Mouse (Mus musculus): ENCODE data around the gene Zfp335. TPM values are rescaled to one million over a fixed set of nuclear protein-coding genes. Genes with fewer than 3 reads are reported as not detected.
"Not testable (repeated sequence)": the region's sequence is repeated elsewhere in the genome, so short reads cannot be mapped to it uniquely, and the experiment has no call there.

Gene Zfp335
- polyA plus RNA-seq, 1 experiment from 2014 or later, result 15.1 TPM

- H3K9ac ChIP-seq (replicated peaks), result no peak overlapping the region
- no peak overlapping the region for H3K27ac ChIP-seq
- H3K4me2 ChIP-seq (replicated peaks), result no peak overlapping the region
- no peaks in the 10 kb centered on the region for H3K9me3 ChIP-seq
- H3K4me3 ChIP-seq (replicated peaks), result no peak overlapping the region
- H3K36me3 ChIP-seq, result no peaks in the 10 kb centered on the region
- no peak for ATAC-seq
- H3K4me1 ChIP-seq (replicated peaks), result peaks cover 16% of the 10 kb centered on the region
- 50% methylated on average over 1 of the region's 1 CpGs for WGBS
- H3K27me3 ChIP-seq, result no peaks in the 10 kb centered on the region
Observed at GRCm38 (mm10) chr2:164874239-164874769, 37.3 kb downstream of the Zfp335 start.

GRCm38 (mm10) chr2:164873621-164874020, 37.9 kb downstream of the Zfp335 start:
- Histone ChIP-seq H3K27me3 (no peaks in the 10 kb centered on the region), H3K9me3 (no peaks in the 10 kb centered on the region), H3K4me1 (replicated peaks) (peaks cover 15% of the 10 kb centered on the region), H3K36me3 (no peaks in the 10 kb centered on the region), H3K4me2 (replicated peaks) (no peak overlapping the region), H3K27ac (no peak overlapping the region; the same call in 1 of the 2 replicates), H3K9ac (replicated peaks) (no peak overlapping the region), H3K4me3 (replicated peaks) (no peak overlapping the region)
- WGBS, result 67% methylated on average over 3 of the region's 3 CpGs
- no peak for ATAC-seq

- H3K4me3 ChIP-seq (replicated peaks), result no peak overlapping the region
- no peaks in the 10 kb centered on the region; the same call in 1 of the 2 replicates for H3K4me1 ChIP-seq (replicated peaks)
- no peak overlapping the region for H3K27ac ChIP-seq
- no peaks in the 10 kb centered on the region for H3K9me3 ChIP-seq
- no peak overlapping the region for H3K4me2 ChIP-seq (replicated peaks)
- no peaks in the 10 kb centered on the region for H3K27me3 ChIP-seq
- no peaks in the 10 kb centered on the region for H3K36me3 ChIP-seq
- H3K9ac ChIP-seq (replicated peaks), result no peak overlapping the region
- 62% methylated on average over 6 of the region's 6 CpGs for WGBS
- ATAC-seq, result no peak
Observed at GRCm38 (mm10) chr2:164871602-164872303, 39.8 kb downstream of the Zfp335 start.

GRCm38 (mm10) chr2:164868491-164868890, 43.1 kb downstream of the Zfp335 start:
- 88% methylated on average over 7 of the region's 7 CpGs for WGBS
- ATAC-seq, result no peak
- Histone ChIP-seq H3K9me3 (no peaks in the 10 kb centered on the region), H3K9ac (replicated peaks) (no peak overlapping the region), H3K4me1 (replicated peaks) (no peaks in the 10 kb centered on the region), H3K4me3 (replicated peaks) (no peak overlapping the region), H3K4me2 (replicated peaks) (no peak overlapping the region), H3K27me3 (no peaks in the 10 kb centered on the region), H3K36me3 (no peaks in the 10 kb centered on the region), H3K27ac (no peak overlapping the region)

- Histone ChIP-seq H3K4me1 (replicated peaks) (no peaks in the 10 kb centered on the region), H3K4me3 (replicated peaks) (no peak overlapping the region), H3K27ac (no peak overlapping the region), H3K4me2 (replicated peaks) (no peak overlapping the region), H3K9ac (replicated peaks) (no peak overlapping the region), H3K27me3 (no peaks in the 10 kb centered on the region), H3K36me3 (no peaks in the 10 kb centered on the region), H3K9me3 (no peaks in the 10 kb centered on the region)
- WGBS, result 91% methylated on average over 7 of the region's 7 CpGs
- no peak for ATAC-seq
Observed at GRCm38 (mm10) chr2:164867566-164867965, 44.0 kb downstream of the Zfp335 start.

- 0 out of 2 replicates have a peak, but pooled peaks cover 3% of the 10 kb centered on the region for H3K4me1 ChIP-seq (replicated peaks)
- no peak overlapping the region for H3K4me3 ChIP-seq (replicated peaks)
- no peak for ATAC-seq
- no peaks in the 10 kb centered on the region for H3K27me3 ChIP-seq
- WGBS, result 72% methylated on average over 16 of the region's 16 CpGs
- H3K9me3 ChIP-seq, result no peaks in the 10 kb centered on the region
- H3K4me2 ChIP-seq (replicated peaks), result no peak overlapping the region
- no peak overlapping the region for H3K9ac ChIP-seq (replicated peaks)
- H3K36me3 ChIP-seq, result no peaks in the 10 kb centered on the region
- no peak overlapping the region for H3K27ac ChIP-seq
Observed at GRCm38 (mm10) chr2:164866741-164867551, 44.6 kb downstream of the Zfp335 start.

GRCm38 (mm10) chr2:164864593-164864992, 47.0 kb downstream of the Zfp335 start:
- Histone ChIP-seq H3K4me3 (replicated peaks) (no peak overlapping the region), H3K27ac (no peak overlapping the region), H3K9ac (replicated peaks) (no peak overlapping the region), H3K9me3 (no peaks in the 10 kb centered on the region), H3K36me3 (no peaks in the 10 kb centered on the region), H3K4me1 (replicated peaks) (0 out of 2 replicates have a peak, but pooled peaks cover 3% of the 10 kb centered on the region), H3K27me3 (peaks cover 8% of the 10 kb centered on the region), H3K4me2 (replicated peaks) (no peak overlapping the region)
- WGBS, result 82% methylated on average over 4 of the region's 4 CpGs
- ATAC-seq, result no peak

GRCm38 (mm10) chr2:164863411-164863810, 48.1 kb downstream of the Zfp335 start:
- not testable (repeated sequence) for H3K4me3 ChIP-seq (replicated peaks); H3K9ac ChIP-seq (replicated peaks); ATAC-seq; H3K4me2 ChIP-seq (replicated peaks); H3K27ac ChIP-seq; H3K9me3 ChIP-seq; H3K4me1 ChIP-seq (replicated peaks); H3K36me3 ChIP-seq
- H3K27me3 ChIP-seq, result peaks cover 16% of the 10 kb centered on the region
- 92% methylated on average over 9 of the region's 9 CpGs for WGBS

- H3K4me3 ChIP-seq (replicated peaks), result no peak overlapping the region
- no peak overlapping the region for H3K4me2 ChIP-seq (replicated peaks)
- H3K27me3 ChIP-seq, result peaks cover 26% of the 10 kb centered on the region
- no peaks in the 10 kb centered on the region for H3K9me3 ChIP-seq
- 53% methylated on average over 9 of the region's 9 CpGs for WGBS
- H3K9ac ChIP-seq (replicated peaks), result no peak overlapping the region
- peaks cover 13% of the 10 kb centered on the region for H3K4me1 ChIP-seq (replicated peaks)
- ATAC-seq, result no peak
- no peak overlapping the region; the same call in 1 of the 2 replicates for H3K27ac ChIP-seq
- H3K36me3 ChIP-seq, result no peaks in the 10 kb centered on the region
Observed at GRCm38 (mm10) chr2:164862179-164862861, 49.2 kb downstream of the Zfp335 start.

GRCm38 (mm10) chr2:164861094-164861493, 50.5 kb downstream of the Zfp335 start:
- WGBS, result 82% methylated on average over 4 of the region's 4 CpGs
- ATAC-seq, result no peak
- H3K4me2 ChIP-seq (replicated peaks), result no peak overlapping the region
- no peak overlapping the region for H3K27ac ChIP-seq
- peaks cover 39% of the 10 kb centered on the region for H3K27me3 ChIP-seq
- no peak overlapping the region for H3K4me3 ChIP-seq (replicated peaks)
- H3K9ac ChIP-seq (replicated peaks), result no peak overlapping the region
- H3K9me3 ChIP-seq, result no peaks in the 10 kb centered on the region
- H3K4me1 ChIP-seq (replicated peaks), result peaks cover 26% of the 10 kb centered on the region
- no peaks in the 10 kb centered on the region for H3K36me3 ChIP-seq

- no peak overlapping the region for H3K9ac ChIP-seq (replicated peaks)
- peaks cover 27% of the 10 kb centered on the region for H3K4me1 ChIP-seq (replicated peaks)
- no peak overlapping the region for H3K27ac ChIP-seq
- H3K4me2 ChIP-seq (replicated peaks), result no peak overlapping the region
- no peaks in the 10 kb centered on the region for H3K9me3 ChIP-seq
- no peaks in the 10 kb centered on the region for H3K36me3 ChIP-seq
- no peak for ATAC-seq
- WGBS, result 65% methylated on average over 9 of the region's 9 CpGs
- peaks cover 48% of the 10 kb centered on the region for H3K27me3 ChIP-seq
- H3K4me3 ChIP-seq (replicated peaks), result no peak overlapping the region
Observed at GRCm38 (mm10) chr2:164859640-164860432, 51.7 kb downstream of the Zfp335 start.

Data from midbrain, embryonic 13.5 days (tissue).